Mouse (Mus musculus): ENCODE results near the gene Dbnl. TPM values are rescaled to one million over a fixed set of nuclear protein-coding genes. Genes with fewer than 3 reads are reported as not detected.

The Dbnl gene
- polyA plus RNA-seq (2012; ENCODE audit: insufficient read depth, insufficient read length, missing spikeins): 59.1 and 61.9 TPM in 2 replicates

DNA sequence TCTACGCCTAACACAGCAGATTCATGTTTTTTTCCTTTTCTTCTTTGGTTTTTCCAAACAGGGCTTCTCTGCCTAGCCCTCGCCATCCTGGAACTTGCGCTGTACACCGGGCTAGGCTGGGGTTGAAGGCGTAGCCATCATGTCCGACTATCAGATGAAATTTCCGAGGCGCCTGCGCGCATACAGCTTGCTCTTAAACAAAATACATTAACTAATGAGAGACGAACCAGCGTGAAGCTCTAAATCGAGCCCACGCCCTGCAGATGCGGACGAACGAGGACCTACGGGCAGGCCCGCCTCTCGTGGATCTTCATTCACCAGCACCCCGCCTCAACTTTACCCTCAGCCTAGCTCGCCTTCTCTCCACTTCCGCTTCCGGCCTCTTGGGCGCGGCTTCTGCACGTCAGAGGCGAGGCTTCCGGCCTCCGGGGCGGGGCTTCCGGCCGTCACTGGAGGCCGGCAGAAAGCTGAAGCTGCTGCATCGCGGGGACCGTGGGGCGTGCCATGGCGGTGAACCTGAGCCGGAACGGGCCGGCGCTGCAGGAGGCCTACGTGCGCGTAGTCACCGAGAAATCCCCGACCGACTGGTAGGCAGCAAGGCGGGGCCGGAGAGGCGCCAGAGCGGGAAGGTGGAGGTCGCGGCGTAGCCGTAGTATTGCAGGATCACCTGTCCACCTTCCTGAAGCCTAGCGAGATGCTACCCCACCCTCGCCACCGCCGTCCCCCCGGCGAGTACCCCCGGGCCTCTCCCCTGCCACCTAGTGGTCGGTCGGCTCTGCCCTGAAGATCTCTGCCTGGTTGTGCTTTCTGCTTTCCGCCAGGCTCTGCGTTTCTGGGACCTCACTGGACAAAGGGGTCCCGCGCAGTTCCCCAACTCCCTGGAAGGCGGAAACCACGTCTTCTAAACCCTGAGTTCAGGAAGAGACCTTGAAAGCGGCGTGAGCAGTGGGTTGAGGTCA, at the start of gene Dbnl:
Dbnl (plus strand) TSS at position 433 of the 959 bp plus-strand sequence.
- TF ChIP-seq POLR2A (IDR thresholded peaks at IDR 0.05; ENCODE audit: borderline replicate concordance, low read depth, low read length): peak; percentile 56; the same call in 1 of the 2 replicates
- peak; percentile 61 for TF ChIP-seq CTCF (IDR thresholded peaks at IDR 0.05; ENCODE audit: low read depth, low read length)
- Histone ChIP-seq H3K4me3 (ENCODE audit: insufficient read depth, low read length) (peak within 1 kb of the TSS; percentile 93), H3K27ac (ENCODE audit: insufficient read depth, low read depth, low read length) (peak within 1 kb of the TSS; percentile 90), H3K4me1 (ENCODE audit: control insufficient read depth, insufficient read depth, low read length) (peaks cover 43% of the 10 kb centered on the region)

DNA sequence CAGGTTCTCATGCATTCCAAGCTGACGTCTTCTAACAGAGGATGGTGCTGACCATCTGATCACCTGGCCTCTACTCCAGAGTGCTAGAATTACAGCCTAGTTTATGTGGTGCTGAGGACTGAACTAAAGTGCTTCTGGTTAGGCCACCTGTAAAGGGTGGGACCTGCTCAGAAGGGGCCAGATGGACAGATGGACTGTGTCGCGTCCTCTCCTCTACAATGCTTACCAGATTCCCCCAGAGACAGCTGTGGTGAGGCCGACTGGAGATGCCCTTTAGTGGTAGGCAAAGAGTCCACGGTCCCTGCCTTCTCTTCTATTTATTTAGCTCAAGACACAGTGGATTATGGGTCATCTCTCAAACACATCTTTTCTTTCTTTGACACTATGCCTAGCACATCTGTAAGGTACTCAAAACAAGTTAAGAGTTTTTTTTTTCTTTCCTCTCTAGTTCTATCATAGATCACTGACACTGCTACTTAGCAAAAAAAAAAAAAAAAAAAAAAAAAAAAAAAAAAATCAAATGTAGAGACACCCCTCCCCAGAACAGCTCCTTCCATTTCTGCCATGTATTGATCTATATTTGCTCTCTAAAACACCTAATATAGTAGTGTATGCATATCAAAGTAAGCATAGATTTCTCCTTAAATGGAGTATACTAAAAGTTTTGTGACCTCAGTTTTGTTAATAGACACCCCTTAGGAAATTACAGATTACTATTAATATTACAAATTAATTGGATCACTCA, 49.2 kb upstream of the Dbnl start:
- TF ChIP-seq POLR2A (IDR thresholded peaks at IDR 0.05; ENCODE audit: borderline replicate concordance, low read depth, low read length) (no peak), CTCF (IDR thresholded peaks at IDR 0.05; ENCODE audit: low read depth, low read length) (no peak)
- Histone ChIP-seq H3K4me1 (ENCODE audit: control insufficient read depth, insufficient read depth, low read length) (peaks cover 29% of the 10 kb centered on the region), H3K4me3 (ENCODE audit: insufficient read depth, low read length) (no peak overlapping the region), H3K27ac (ENCODE audit: insufficient read depth, low read depth, low read length) (no peak overlapping the region)

DNA sequence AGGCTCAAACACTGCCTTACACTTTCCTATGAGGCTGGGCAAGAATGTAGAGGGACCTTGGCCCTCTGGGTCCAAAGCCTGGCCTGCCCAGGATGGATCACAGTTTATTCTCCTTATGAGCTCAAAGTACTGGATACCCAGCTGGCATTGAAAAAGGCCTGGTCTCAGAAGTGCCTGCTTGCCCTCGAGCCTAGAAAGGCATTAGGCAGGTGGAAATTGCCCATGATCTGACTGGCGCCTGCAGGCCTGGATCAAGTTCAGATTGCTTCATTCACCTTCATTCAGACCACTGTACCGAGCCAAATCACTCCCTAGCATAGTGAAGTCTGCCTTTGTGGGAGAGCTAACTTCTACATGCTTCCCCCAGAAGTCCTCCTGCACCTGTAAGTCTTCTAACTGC, 48.4 kb upstream of the Dbnl start:
- peaks cover 22% of the 10 kb centered on the region for H3K4me1 ChIP-seq (ENCODE audit: control insufficient read depth, insufficient read depth, low read length)
- H3K27ac ChIP-seq (ENCODE audit: insufficient read depth, low read depth, low read length): no peak overlapping the region
- TF ChIP-seq POLR2A (IDR thresholded peaks at IDR 0.05; ENCODE audit: borderline replicate concordance, low read depth, low read length): no peak
- TF ChIP-seq CTCF (IDR thresholded peaks at IDR 0.05; ENCODE audit: low read depth, low read length): no peak
- peak overlapping the region; percentile 24 for H3K4me3 ChIP-seq (ENCODE audit: insufficient read depth, low read length)

DNA sequence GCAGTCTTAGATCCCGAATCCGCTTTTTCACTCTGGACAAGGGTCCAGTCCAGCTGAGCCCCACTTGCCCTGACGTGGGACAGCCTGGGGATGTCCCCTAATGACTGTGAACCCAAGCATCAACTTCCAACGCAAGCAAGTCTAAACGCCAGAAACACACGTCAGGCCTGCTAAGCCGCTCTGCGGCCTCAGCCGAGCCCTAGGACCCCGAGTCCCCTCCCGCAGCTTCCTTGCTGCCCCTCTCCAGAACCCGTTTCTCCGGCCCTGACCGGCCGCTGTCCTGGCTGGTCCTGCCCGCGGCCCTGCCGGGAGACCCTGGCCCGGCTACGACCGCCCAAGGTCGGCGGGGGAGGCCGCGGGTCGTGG, 47.7 kb upstream of the Dbnl start:
- no peak overlapping the region for H3K27ac ChIP-seq (ENCODE audit: insufficient read depth, low read depth, low read length)
- peak overlapping the region; percentile 78 for H3K4me3 ChIP-seq (ENCODE audit: insufficient read depth, low read length)
- TF ChIP-seq POLR2A (IDR thresholded peaks at IDR 0.05; ENCODE audit: borderline replicate concordance, low read depth, low read length) (no peak), CTCF (IDR thresholded peaks at IDR 0.05; ENCODE audit: low read depth, low read length) (no peak)
- peaks cover 19% of the 10 kb centered on the region for H3K4me1 ChIP-seq (ENCODE audit: control insufficient read depth, insufficient read depth, low read length)

DNA sequence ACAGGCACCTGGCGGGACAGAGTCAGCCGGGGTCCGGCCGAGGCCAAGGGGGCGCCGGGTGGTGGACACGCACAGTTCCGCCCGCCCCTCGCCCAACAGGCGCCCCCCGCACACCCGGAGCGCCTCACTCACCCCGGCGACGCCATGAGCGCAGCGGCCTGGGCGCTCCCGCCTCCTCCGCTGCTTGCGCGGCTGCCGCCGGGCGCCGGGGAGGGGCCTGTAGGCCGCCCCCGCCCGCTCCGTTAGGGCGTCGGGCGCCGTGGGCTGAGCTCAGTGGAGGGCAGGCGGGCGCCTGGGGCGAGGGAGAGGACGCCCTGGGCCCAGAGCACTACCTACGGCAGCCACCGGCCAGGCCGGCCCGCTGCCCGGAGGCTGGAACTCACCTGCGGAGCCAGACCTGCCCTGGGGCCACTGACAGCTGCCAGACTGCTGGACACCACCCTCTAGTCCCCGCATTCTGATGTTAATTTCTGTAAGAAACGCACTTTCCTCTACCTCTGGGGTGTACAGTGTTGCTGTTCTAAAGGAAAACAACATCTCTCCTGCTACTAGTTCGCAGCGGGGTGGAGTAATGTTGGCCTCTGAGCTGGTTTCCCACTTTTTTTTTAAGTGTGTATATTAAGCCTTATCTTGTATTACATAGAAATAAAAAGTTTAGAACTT, 47.2 kb upstream of the Dbnl start:
- Histone ChIP-seq H3K4me3 (ENCODE audit: insufficient read depth, low read length) (peak overlapping the region; percentile 78), H3K27ac (ENCODE audit: insufficient read depth, low read depth, low read length) (peak overlapping the region; percentile 22; the same call in 1 of the 2 replicates), H3K4me1 (ENCODE audit: control insufficient read depth, insufficient read depth, low read length) (peaks cover 20% of the 10 kb centered on the region)
- TF ChIP-seq CTCF (IDR thresholded peaks at IDR 0.05; ENCODE audit: low read depth, low read length): no peak
- TF ChIP-seq POLR2A (IDR thresholded peaks at IDR 0.05; ENCODE audit: borderline replicate concordance, low read depth, low read length): no peak

DNA sequence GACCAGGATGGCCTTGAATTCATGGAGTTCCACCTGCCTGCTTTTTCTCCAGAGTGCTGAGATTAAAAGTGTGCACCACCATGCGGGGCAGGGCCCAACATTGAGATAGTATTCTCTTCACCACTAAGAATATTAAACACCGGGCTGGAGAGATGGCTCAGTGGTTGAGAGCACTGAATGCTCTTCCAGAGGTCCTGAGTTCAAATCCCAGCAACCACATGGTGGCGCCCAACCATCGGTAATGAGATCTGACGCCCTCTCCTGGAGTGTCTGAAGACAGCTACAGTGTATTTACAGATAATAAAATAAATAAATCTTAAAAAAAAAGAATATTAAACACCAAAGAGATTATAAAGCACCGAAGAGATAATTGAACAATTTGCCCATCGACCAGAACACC, 46.2 kb upstream of the Dbnl start:
- TF ChIP-seq CTCF (IDR thresholded peaks at IDR 0.05; ENCODE audit: low read depth, low read length): peak; percentile 80
- no peak for TF ChIP-seq POLR2A (IDR thresholded peaks at IDR 0.05; ENCODE audit: borderline replicate concordance, low read depth, low read length)
- no peak overlapping the region for H3K27ac ChIP-seq (ENCODE audit: insufficient read depth, low read depth, low read length)

DNA sequence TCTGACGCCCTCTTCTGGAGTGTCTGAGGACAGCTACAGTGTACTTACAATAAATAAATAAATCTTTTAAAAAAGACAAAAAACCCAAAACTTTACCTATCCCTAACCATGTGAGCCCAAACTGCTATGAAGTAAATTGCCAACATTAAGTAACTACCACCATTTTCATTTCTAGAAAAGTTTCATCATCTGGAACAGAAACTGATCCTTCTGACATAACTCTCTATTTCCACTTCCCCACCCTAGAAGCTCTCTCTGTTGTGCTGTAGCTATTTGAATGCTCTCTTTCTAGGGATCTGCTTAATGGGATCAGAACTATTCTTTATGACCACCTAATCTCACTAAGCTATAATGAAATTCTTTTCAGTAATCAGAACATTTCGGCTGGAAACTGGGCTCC, 43.3 kb upstream of the Dbnl start:
- TF ChIP-seq CTCF (IDR thresholded peaks at IDR 0.05; ENCODE audit: low read depth, low read length) (no peak), POLR2A (IDR thresholded peaks at IDR 0.05; ENCODE audit: borderline replicate concordance, low read depth, low read length) (no peak)
- Histone ChIP-seq H3K4me3 (ENCODE audit: insufficient read depth, low read length) (no peak overlapping the region), H3K27ac (ENCODE audit: insufficient read depth, low read depth, low read length) (no peak overlapping the region), H3K4me1 (ENCODE audit: control insufficient read depth, insufficient read depth, low read length) (peaks cover 6% of the 10 kb centered on the region)

More for the DNA sequence above, 46.2 kb upstream of the Dbnl start:
- H3K4me1 ChIP-seq (ENCODE audit: control insufficient read depth, insufficient read depth, low read length): peaks cover 19% of the 10 kb centered on the region
- no peak overlapping the region for H3K4me3 ChIP-seq (ENCODE audit: insufficient read depth, low read length)

DNA sequence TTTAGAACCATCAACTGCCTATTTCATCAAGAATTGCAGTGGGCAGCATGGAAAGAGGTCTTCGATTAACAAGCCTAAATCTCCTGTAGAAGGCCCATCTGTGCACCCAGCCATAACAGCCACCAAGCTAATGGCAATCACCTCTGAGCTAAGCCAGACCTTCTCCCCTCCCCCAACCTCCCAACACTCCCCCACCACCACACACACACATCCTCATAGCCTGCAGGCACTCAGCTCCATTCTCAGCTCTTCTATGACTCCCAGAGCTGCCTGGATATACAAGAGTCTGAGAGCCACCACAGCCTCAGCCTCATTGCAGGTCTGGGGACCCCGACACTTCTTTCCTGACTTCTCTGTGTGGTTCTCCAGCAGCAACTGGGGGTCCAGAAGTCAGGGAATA, 34.5 kb upstream of the Dbnl start:
- no peak for TF ChIP-seq CTCF (IDR thresholded peaks at IDR 0.05; ENCODE audit: low read depth, low read length)
- TF ChIP-seq POLR2A (IDR thresholded peaks at IDR 0.05; ENCODE audit: borderline replicate concordance, low read depth, low read length): no peak
- Histone ChIP-seq H3K4me3 (ENCODE audit: insufficient read depth, low read length) (no peak overlapping the region), H3K4me1 (ENCODE audit: control insufficient read depth, insufficient read depth, low read length) (peaks cover 10% of the 10 kb centered on the region), H3K27ac (ENCODE audit: insufficient read depth, low read depth, low read length) (no peak overlapping the region)

DNA sequence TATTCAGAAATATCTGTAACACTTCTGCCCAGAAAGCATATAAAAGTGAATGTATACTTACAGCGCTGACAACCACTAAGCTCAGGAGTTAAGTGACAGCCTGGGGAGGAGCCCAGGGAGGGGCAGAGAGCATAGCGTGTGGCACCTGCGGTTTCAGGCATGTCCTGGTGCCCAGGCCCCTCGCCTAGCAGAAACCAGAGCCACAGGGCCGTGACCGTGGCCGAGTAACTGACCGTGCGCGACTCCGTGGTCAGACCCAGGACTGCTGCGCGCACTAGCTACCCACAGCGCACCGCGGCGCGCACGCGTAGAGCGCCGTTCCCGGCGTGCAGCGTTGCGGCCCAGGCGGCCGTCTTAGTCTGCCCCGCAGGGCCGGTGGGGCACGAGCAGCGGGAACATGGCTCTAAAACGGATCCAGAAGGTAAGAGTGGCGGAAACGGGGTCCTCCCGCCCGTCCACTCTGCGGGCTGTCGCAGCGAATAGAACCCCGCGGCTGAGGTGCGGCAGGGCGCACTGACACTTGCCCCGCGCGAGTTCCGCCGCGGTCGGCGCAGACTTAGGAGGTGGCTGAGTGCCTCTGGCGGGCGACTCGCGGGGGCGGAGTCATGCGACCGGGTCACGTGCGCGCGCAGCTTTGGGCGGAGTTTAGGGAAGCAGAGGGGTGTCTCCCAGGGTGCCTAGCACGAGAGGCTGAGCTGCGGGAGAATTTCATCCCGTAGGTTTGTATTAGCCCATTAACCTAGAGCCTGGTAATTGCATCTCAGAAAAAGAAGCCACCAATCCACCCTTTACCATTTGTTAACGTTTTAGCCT, 26.3 kb upstream of the Dbnl start, which contains the start of gene Urgcp:
Urgcp (minus strand) TSS at position 557 of the 813 bp plus-strand sequence.
- TF ChIP-seq POLR2A (IDR thresholded peaks at IDR 0.05; ENCODE audit: borderline replicate concordance, low read depth, low read length): peak; percentile 55
- TF ChIP-seq CTCF (IDR thresholded peaks at IDR 0.05; ENCODE audit: low read depth, low read length): no peak
- Histone ChIP-seq H3K4me3 (ENCODE audit: insufficient read depth, low read length) (peak within 1 kb of the TSS; percentile 87), H3K4me1 (ENCODE audit: control insufficient read depth, insufficient read depth, low read length) (peaks cover 26% of the 10 kb centered on the region), H3K27ac (ENCODE audit: insufficient read depth, low read depth, low read length) (peak within 1 kb of the TSS; percentile 89)

Measured in bone marrow macrophage, adult 2 months (primary cell).